ENCODE assay signal across 8 mouse cellular contexts in the genomic region with DNA sequence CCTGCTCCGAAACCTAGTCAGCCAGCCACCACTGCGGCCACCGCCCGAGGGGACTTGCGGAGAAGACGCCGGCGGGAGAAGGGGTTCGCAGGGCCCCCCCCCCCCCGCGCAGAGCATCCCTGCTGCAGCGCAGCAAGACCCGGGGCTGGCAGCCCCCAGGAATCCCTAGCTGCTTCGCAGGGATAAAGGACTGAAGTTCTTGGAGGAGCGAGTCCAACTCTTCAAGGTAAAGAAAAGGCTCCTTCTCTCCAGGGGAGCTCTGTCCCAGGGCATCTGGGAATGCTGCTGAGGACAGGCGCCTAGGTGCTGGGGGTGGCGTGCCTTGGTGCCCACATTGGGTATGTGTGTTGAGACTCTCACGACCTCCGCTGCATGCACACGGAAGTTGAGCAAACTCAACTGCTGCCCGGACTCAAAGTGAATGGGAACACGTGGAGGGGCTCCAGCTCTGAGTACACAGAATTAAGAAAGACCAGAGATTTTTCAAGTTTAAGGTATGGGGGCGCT. TPM values are rescaled to one million over a fixed set of nuclear protein-coding genes. Genes with fewer than 3 reads are reported as not detected.
DNase-seq lines count a peak whose midpoint lies in the region; ATAC-seq and TF ChIP-seq lines count a peak whose summit lies in the region.

A gene (plus strand): TSS at position 101 of the 507 bp plus-strand sequence.

- peak within 1 kb of the TSS; percentile 56 for H3K4me3 ChIP-seq in testis, adult 2 months (ENCODE audit: control insufficient read depth, low read depth, low read length)
- H3K4me3 ChIP-seq in forebrain, embryonic 10.5 days = peak within 1 kb of the TSS; percentile 68
- peak within 1 kb of the TSS; percentile 50 for H3K4me3 ChIP-seq in limb, embryonic 11.5 days (ENCODE audit: low read depth, low read length)
- H3K4me3 ChIP-seq in stomach, embryonic 15.5 days (replicated peaks) = peak within 1 kb of the TSS; percentile 44

- peak within 1 kb of the TSS; percentile 45 for H3K9ac ChIP-seq in limb, embryonic 11.5 days (ENCODE audit: low read length)
- H3K9ac ChIP-seq in stomach, embryonic 15.5 days = no peak within 1 kb of the TSS

- ATAC-seq in limb, embryonic 11.5 days (ENCODE audit: insufficient number of reproducible peaks, low FRiP score, low TSS enrichment, low read depth) = peak; percentile 7; the same call in 1 of the 2 replicates
- ATAC-seq in stomach, embryonic 15.5 days (ENCODE audit: insufficient read depth, low FRiP score, low read depth) = no peak

- H3K36me3 ChIP-seq in testis, adult 2 months (ENCODE audit: control insufficient read depth, insufficient read depth, low read length) = no peaks in the 10 kb centered on the region
- no peaks in the 10 kb centered on the region for H3K36me3 ChIP-seq in forebrain, embryonic 10.5 days (replicated peaks)
- no peaks in the 10 kb centered on the region for H3K36me3 ChIP-seq in limb, embryonic 11.5 days (ENCODE audit: control insufficient read depth, insufficient read depth, low read length)
- H3K36me3 ChIP-seq in stomach, embryonic 15.5 days = no peaks in the 10 kb centered on the region

- no peak for TF ChIP-seq POLR2A in testis, adult 2 months (IDR thresholded peaks at IDR 0.05; ENCODE audit: control insufficient read depth, low read depth, low read length)

- H3K4me2 ChIP-seq in limb, embryonic 11.5 days (ENCODE audit: low read depth, severe bottlenecking) = peak within 1 kb of the TSS; percentile 92
- peak within 1 kb of the TSS; percentile 89 for H3K4me2 ChIP-seq in stomach, embryonic 15.5 days

- no peak within 1 kb of the TSS for H3K27ac ChIP-seq in testis, adult 2 months (ENCODE audit: control insufficient read depth, insufficient read depth, low read depth, low read length)
- peak within 1 kb of the TSS; percentile 56; the same call in 1 of the 2 replicates for H3K27ac ChIP-seq in forebrain, embryonic 10.5 days
- no peak within 1 kb of the TSS for H3K27ac ChIP-seq in limb, embryonic 11.5 days (replicated peaks; ENCODE audit: low read depth, low read length)
- no peak within 1 kb of the TSS for H3K27ac ChIP-seq in stomach, embryonic 15.5 days

- peaks cover 6% of the 10 kb centered on the region for H3K4me1 ChIP-seq in testis, adult 2 months (ENCODE audit: control insufficient read depth, insufficient read depth, low read length)
- H3K4me1 ChIP-seq in forebrain, embryonic 10.5 days = peaks cover 26% of the 10 kb centered on the region
- no peaks in the 10 kb centered on the region for H3K4me1 ChIP-seq in limb, embryonic 11.5 days (ENCODE audit: control insufficient read depth, insufficient read depth, low read length)
- H3K4me1 ChIP-seq in stomach, embryonic 15.5 days = peaks cover 8% of the 10 kb centered on the region; the same call in 1 of the 2 replicates

- H3K9me3 ChIP-seq in forebrain, embryonic 10.5 days = no peaks in the 10 kb centered on the region
- H3K9me3 ChIP-seq in limb, embryonic 11.5 days (ENCODE audit: control insufficient read depth, low read length) = no peaks in the 10 kb centered on the region
- no peaks in the 10 kb centered on the region for H3K9me3 ChIP-seq in stomach, embryonic 15.5 days

- DNase-seq in testis, postnatal 10 days (ENCODE audit: low spot score) = no peak
- DNase-seq in forebrain, embryonic 10.5 days (ENCODE audit: extremely low spot score, low spot score) = no peak
- DNase-seq in limb, embryonic 11.5 days (ENCODE audit: low spot score) = peak; percentile 48
- no peak for DNase-seq in right cerebral cortex, postnatal 4 days
- no peak for DNase-seq in adipocyte (ENCODE audit: low spot score)
- DNase-seq in layer of hippocampus, adult 8-10 months (ENCODE audit: low spot score in 2 of 2) = no peak

- H3K27me3 ChIP-seq in testis, adult 2 months (ENCODE audit: control insufficient read depth, insufficient read depth, low read length) = no peaks in the 10 kb centered on the region
- peaks cover 95% of the 10 kb centered on the region for H3K27me3 ChIP-seq in forebrain, embryonic 10.5 days (ENCODE audit: poor library complexity, severe bottlenecking)
- H3K27me3 ChIP-seq in limb, embryonic 11.5 days (ENCODE audit: control insufficient read depth, insufficient read depth, low read length) = peaks cover 57% of the 10 kb centered on the region
- peaks cover 57% of the 10 kb centered on the region for H3K27me3 ChIP-seq in stomach, embryonic 15.5 days (replicated peaks)

- WGBS in forebrain, embryonic 10.5 days = under 1% methylated on average over 23 of the region's 23 CpGs
- WGBS in limb, embryonic 11.5 days = 0% methylated on average over 21 of the region's 23 CpGs
- WGBS in stomach, embryonic 15.5 days = 1% methylated on average over 23 of the region's 23 CpGs

- TF ChIP-seq CTCF in testis, adult 2 months (IDR thresholded peaks at IDR 0.05; ENCODE audit: control insufficient read depth, insufficient read depth, insufficient replicate concordance, low read depth, low read length) = no peak

RNA-seq across cellular contexts. Expression of the gene that starts here (rescaled TPM):
- 0.22 and 0.34 TPM in 2 replicates for polyA plus RNA-seq in testis, adult 2 months (2012; rRNA removed)
- 0.04 and 0.26 TPM in 2 replicates for polyA plus RNA-seq in forebrain, embryonic 10.5 days (2016; fragmentation: Nextera tagmentation; extraction: Ambion mirVana)
- 0.81 and 1.2 TPM in 2 replicates for polyA plus RNA-seq in limb, embryonic 11.5 days (2014; fragmentation: Nextera tagmentation; extraction: Ambion mirVana)
- polyA plus RNA-seq in stomach, embryonic 15.5 days (2015; fragmentation: Nextera tagmentation; extraction: Ambion mirVana) = 0.82 and 1.5 TPM in 2 replicates
- total RNA-seq in layer of hippocampus, adult 8-10 months (2022) = 1 to 10 TPM; 3.0 to 4.4 (median 4.0) TPM
